Mouse (Mus musculus): ENCODE results near the gene Mms19.

Gene Mms19

GRCm38 (mm10) chr19:41980819-41981594, at the start of gene Mms19:
Gene Mms19 (minus strand): TSS chr19:41981157.
- DNase-seq = peak; percentile 99

- peak; percentile 89 to 93 for DNase-seq
Observed at GRCm38 (mm10) chr19:42026158-42026557, 45.2 kb upstream of the Mms19 start.

DNA sequence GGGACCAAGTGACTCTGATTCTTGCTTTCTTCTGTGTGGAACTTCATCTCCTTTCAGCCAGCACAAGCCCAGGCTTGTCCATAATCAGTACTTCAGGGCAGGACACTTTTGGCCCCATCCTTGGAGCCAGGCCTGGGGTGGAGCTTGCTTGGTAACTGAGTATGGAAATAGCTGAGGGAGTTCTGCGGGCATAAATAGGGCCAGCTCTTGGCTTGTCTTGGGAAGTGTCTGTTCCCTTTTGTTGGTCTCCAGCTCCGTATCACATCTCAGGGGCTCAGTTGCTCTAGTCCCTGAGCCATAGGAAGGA, 41.5 kb upstream of the Mms19 start:
- DNase-seq = no peak

GRCm38 (mm10) chr19:42021681-42022541, 41.0 kb upstream of the Mms19 start:
- DNase-seq = no peak

DNA sequence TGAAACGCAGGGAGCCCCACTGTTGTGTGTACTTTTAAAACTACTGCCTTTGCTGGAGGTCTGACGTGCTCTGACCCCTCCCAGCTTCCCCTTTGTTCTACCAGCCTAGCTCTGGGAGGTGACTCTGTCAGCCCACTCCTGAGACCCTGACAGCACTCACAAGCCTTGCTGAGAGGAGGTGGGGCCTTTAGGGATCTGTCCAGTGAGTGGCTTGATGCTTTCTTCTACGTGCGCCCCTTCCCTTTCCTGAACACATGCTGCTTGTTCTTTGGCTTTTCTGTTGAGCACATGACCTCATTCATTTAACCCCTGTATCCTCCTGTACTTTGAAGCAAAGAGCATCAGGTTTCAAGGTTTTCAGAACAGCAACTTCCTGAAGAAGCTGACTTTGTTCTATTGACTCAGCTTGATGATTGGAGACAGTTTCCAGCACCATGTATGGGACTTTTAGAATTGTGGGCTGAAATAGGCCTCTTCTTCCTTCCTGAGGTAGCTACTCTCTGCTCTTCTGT, 38.1 kb upstream of the Mms19 start:
- DNase-seq = no peak

DNA sequence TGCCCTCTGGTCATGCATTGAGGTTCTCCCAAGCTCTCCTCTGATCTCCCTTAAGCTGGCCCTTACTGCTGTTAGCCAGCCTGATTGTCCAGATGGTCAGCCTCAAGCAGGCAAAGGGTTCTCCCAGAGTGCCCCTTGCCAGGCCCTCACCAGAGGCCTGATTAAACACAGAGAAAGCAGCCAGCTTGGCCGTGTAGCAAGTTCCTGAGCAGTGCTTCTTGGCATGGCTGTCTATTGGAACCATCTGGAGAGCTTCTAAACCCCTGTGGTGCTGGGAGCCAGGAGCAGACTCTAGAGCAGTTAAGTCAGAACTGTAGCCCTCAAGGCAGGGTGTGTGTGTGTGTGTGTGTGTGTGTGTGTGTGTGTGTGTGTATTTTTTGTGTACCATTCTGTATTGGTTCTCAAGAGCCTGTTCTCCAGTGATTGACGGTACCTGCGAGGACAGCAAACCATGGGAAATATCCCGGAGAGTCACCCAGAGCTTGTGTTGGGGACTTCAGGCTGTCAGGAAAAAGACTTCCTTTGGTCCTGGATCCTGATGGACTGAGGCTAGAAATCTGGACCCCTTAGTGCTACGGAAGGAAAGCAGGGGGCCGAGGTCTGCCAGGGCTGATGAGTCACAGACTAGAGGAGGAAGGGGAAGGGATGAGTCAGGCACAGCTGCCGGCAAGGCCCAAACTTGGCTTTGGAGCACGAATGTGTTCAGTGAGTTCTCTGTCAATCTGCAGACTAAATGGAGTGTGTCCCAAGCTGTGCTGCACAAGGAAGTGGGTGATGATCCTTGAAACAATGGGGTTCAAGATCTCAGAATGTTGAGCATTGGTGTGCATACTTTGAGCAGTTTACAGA, 36.7 kb upstream of the Mms19 start:
- DNase-seq = peak; percentile 89 to 95

GRCm38 (mm10) chr19:42016840-42017239, 35.9 kb upstream of the Mms19 start:
- DNase-seq = no peak

DNA sequence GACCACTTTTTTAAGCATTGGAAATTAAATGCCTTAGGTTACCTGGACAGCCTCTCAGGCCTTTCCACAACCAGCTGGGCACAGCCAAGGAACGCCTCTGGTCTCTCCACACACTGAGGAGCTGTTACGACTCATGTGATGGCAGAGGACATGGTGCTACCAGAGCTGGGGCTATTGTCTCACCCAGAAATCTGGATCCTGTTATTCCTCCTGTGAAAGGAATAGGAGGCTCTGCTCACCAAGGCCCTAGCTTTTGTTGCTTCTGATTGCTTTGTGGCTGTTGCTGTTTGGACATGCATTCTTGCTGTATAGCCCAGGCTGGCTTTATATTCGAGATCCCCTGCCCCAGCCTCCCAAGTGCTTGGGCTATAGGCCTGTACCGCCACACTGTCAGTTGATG, 35.3 kb upstream of the Mms19 start:
- no peak for DNase-seq

GRCm38 (mm10) chr19:42015001-42015400, 34.0 kb upstream of the Mms19 start:
- no peak for DNase-seq

GRCm38 (mm10) chr19:42014231-42014825, 33.4 kb upstream of the Mms19 start:
- no peak for DNase-seq

- DNase-seq = no peak
Observed at GRCm38 (mm10) chr19:42011123-42011522, 30.2 kb upstream of the Mms19 start.

DNA sequence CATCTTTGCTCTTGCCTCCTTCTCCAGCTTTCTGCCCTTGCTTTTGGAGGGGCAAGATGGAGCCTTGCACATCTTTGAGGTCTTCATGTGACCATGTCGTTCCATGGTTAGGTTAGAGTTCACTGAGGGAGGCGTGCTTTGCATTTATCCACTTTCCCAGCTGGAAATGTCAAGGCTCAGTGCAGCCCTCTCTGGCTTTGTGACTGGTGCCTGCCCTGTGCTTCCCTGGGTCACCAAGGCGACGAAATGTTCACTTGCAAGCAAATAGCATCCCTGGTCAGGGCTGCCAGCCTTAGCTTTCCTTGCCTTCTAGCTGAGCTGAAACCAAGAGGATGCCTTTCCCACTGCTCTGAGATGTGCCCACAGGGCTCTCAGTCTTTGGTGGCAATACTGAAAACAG, 29.5 kb upstream of the Mms19 start:
- DNase-seq = no peak

GRCm38 (mm10) chr19:42009067-42009466, 28.1 kb upstream of the Mms19 start:
- no peak for DNase-seq

DNA sequence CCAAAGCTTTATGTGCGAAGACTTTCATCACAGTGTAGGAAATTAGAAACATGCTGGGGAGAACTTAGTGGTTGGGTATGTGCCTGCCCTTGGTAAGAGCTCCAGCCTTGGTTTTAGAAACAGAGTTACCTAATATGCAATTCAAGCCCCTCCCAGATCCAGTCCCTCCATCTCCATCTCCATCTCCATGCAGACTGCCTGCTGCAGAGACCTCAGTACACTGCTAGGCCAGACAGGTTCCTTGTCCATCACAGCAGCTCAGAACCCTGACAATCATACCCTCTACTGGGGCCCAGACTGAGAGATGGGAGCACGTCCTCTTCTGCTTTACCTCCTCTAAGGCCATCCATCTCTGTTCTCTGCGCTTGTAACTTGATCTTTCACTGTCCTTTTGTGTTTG, 27.6 kb upstream of the Mms19 start:
- DNase-seq = no peak

- no peak for DNase-seq
Observed at GRCm38 (mm10) chr19:42006568-42006967, 25.6 kb upstream of the Mms19 start.

GRCm38 (mm10) chr19:42005616-42006015, 24.7 kb upstream of the Mms19 start:
- no peak for DNase-seq

DNA sequence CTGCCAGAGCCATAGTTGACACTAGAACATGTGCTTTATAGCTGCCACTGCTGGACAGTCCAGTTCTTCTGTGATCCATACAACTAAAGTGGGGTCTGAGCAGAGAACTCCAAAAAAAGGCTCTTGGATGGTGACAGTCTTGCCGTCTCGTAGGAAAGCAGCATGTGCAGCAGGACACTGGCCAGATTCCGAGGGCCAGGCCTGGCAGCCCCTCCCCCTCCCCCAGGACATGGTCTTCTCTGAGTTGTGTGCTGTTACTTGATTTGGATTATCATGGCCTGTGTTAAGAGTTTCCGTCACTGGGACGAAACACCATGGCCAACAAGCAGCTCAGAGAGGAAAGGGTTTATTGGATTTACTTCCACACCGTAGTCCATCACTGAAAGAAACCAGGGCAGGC, 23.3 kb upstream of the Mms19 start:
- no peak for DNase-seq

DNA sequence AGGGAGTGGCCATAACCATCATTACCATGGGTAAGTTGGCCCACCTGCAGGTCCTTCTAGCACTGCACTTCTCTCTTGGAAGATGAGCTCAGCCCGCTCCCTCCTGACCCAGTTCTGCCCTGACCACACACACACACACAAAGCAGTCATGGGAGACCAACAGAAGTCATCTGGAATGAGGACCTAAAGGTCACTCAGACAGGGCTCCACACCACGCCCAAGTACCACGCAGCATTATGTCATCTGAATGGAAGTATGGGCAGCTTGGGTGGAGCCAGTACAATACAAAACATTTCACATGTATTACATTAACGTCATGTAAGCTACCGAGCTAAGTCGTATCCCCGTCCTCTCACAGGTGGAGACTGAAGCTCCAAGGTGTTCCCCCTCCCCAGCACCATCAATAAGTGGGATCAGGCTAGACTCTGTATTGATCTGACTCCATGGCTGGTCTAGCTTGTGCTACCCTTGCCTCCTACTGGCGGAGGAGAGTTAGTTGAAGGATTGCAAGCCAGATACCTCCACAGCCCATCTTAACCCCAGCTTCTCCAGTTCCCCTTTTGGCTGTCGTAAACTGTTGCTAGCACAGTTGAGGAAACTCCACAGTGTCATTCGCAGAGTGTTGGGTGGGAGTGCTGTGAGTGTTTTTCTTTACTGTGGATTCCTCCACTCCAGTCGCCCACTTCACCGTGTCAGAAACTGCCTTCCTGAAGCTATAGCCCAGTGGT, 20.5 kb upstream of the Mms19 start:
- no peak for DNase-seq

DNA sequence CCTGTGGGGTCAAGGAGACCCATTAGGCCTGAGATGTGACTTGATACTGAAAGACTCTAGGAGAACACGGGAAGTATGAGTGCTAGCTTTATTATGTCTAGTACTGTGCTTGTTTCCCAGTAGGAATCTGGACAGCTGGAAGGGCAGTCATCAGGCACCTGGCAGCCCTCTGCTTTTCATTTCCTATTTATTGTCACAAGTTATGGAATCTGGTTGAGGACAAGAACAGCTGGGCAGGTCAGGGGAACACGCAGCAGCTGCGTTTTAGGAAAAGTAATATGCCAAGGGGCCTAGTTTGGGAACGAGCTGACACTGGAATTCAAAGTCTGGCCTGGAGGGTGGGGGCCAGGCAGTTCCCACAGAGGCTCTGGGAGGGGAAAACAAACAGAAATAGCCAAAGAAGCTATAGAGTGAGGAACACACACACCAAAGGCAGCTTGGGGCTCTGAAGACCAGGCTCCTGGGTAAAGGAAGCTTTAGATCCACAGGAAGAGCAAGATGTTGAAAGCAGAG, 19.5 kb upstream of the Mms19 start:
- no peak for DNase-seq

GRCm38 (mm10) chr19:41999688-42000283, 18.8 kb upstream of the Mms19 start:
- no peak for DNase-seq
